Mouse (Mus musculus) bone marrow macrophage, adult 2 months (primary cell): Measurements from ENCODE around the gene Unc5a.

Source experiments
- CTCF ChIP-seq: IDR thresholded peaks from 2 replicates; pipeline ENCODE4 v1.5.1; 2012; ENCODE audit warnings: low read depth, mild to moderate bottlenecking, low read length, moderate library complexity
- POLR2A ChIP-seq: IDR thresholded peaks from 2 replicates; pipeline ENCODE4 v1.6.1; 2012; ENCODE audit warnings: mild to moderate bottlenecking, low read depth, low read length, borderline replicate concordance

DNA sequence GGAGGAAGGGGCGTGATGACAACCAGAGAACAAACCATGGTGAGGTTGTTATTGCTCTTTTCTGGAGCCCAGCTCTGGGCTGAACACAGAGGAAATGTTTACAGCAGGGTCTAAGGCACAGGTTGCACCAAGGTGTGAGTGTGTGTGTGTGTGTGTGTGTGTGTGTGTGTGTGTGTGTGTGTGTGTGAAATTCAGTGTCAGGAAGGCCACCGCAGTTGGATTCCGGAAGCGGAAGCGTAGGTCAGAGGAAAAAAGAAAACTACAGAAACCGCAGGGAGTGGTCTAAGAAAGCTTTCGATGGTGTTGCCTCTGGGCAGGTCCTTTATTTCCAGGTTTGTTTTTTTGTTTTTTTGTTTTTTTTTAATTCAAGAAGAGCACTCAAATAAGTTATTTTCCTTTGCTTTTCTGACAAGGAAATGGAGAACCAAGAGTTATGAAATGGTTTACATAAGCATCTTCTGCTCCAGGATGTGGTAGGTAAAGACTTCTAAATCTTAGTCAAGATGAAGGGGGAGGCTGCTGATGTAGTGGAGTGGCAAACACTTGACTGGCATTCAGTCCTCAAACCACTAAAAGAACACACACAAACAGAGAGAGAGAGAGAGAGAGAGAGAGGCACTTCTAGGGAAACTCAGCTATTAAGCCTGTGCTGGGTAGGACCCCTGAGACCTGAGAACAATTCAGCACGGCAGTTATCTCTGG lies 68.8 kb downstream of the Unc5a start:
- TF ChIP-seq CTCF = no peak
- TF ChIP-seq POLR2A = no peak
